ENCODE assay signal across 9 mouse cellular contexts in the genomic region with DNA sequence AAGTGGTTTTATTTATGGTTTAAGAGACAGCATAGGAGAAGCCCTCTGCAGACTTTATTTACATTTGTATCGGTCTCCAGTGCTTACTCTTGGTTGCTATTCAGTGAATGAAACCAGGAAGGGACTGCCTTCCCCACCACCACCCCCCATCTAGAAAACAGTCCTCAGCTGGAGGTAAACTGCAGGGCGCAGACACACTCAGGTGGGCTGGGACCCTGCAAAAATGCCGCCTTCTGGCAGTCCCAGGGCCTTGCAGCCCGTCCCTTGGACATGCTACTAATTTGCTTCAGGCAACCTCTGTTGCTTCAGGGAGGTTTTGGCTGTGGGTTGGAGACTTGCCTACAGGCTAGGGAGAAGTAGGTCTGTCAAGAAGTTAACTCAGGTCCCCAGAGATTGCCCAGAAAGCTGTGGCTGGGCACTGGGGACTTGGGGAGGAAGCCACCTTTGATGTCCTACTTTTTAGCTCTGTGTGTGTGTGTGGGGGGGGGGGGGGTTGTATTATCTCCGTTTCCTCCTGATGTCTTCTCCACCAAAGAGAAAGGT. TPM values are rescaled to one million over a fixed set of nuclear protein-coding genes. Genes with fewer than 3 reads are reported as not detected.
DNase-seq lines count a peak whose midpoint lies in the region; ATAC-seq and TF ChIP-seq lines count a peak whose summit lies in the region.
"Had no signal": no experiment of that assay in that cellular context is flagged by ENCODE, and none has a peak within 500 bp of the region (broad histone marks: within the 10 kb centered on the region; RNA-seq: fewer than 3 reads in every experiment).

No protein-coding gene starts in this region.

- no peak overlapping the region for H3K4me2 ChIP-seq in forebrain, embryonic 11.5 days (ENCODE audit: low read depth, low read length, severe bottlenecking)
- H3K4me2 ChIP-seq in limb, embryonic 15.5 days = peak overlapping the region; percentile 33

- no peaks in the 10 kb centered on the region for H3K27me3 ChIP-seq in forebrain, embryonic 11.5 days (ENCODE audit: control insufficient read depth, insufficient read depth, low read length)
- no peaks in the 10 kb centered on the region for H3K27me3 ChIP-seq in limb, embryonic 15.5 days

- ATAC-seq in forebrain, embryonic 11.5 days (replicated peaks; ENCODE audit: low FRiP score) = no peak
- no peak for ATAC-seq in limb, embryonic 15.5 days (ENCODE audit: insufficient number of reproducible peaks, low FRiP score, low TSS enrichment, low read depth)

- H3K4me1 ChIP-seq in forebrain, embryonic 11.5 days (replicated peaks; ENCODE audit: control insufficient read depth, insufficient read depth, low read length) = peaks cover 36% of the 10 kb centered on the region
- H3K4me1 ChIP-seq in limb, embryonic 15.5 days = peaks cover 79% of the 10 kb centered on the region

- H3K36me3 ChIP-seq in forebrain, embryonic 11.5 days (ENCODE audit: control insufficient read depth, insufficient read depth, low read length) = no peaks in the 10 kb centered on the region
- peaks cover 4% of the 10 kb centered on the region; the same call in 1 of the 2 replicates for H3K36me3 ChIP-seq in limb, embryonic 15.5 days

- DNase-seq in gastrocnemius, adult 2 months = peak; percentile 22
- DNase-seq in gastrocnemius, adult 18-20 months (ENCODE audit: low spot score) = no peak
- DNase-seq in 3134 (ENCODE audit: extremely low read depth, insufficient read length, low spot score) (peak; percentile 47), MN1 (ENCODE audit: low spot score) (no peak)
- no peak for DNase-seq in forebrain, embryonic 11.5 days (ENCODE audit: low spot score)
- DNase-seq in adrenal gland, adult 8-10 months = no peak
- no peak for DNase-seq in embryo, embryonic 10.5 days (ENCODE audit: low spot score)

- no peak for TF ChIP-seq CTCF in gastrocnemius, adult 2 months (IDR thresholded peaks at IDR 0.05)

- H3K4me3 ChIP-seq in gastrocnemius, adult 2 months = no peak overlapping the region
- no peak overlapping the region for H3K4me3 ChIP-seq in forebrain, embryonic 11.5 days (ENCODE audit: low read depth, low read length)
- H3K4me3 ChIP-seq in limb, embryonic 15.5 days = no peak overlapping the region

- H3K9me3 ChIP-seq in forebrain, embryonic 11.5 days (ENCODE audit: control insufficient read depth, low read length) = no peaks in the 10 kb centered on the region
- H3K9me3 ChIP-seq in limb, embryonic 15.5 days = no peaks in the 10 kb centered on the region

- no peak overlapping the region; the same call in 1 of the 2 replicates for H3K9ac ChIP-seq in forebrain, embryonic 11.5 days (ENCODE audit: low read length)
- no peak overlapping the region for H3K9ac ChIP-seq in limb, embryonic 15.5 days

- intact Hi-C loops in gastrocnemius, adult 2 months (cut with DNase I) = loop anchor here (10.0 kb wide), 2 partner anchors 110 to 200 kb away; no protein-coding TSS in a partner anchor

- H3K27ac ChIP-seq in gastrocnemius, adult 2 months = 0 out of 2 replicates have a peak overlapping the region, but pooled peaks have one; percentile 10
- H3K27ac ChIP-seq in forebrain, embryonic 11.5 days (ENCODE audit: low read depth, low read length) = peak overlapping the region; percentile 57; the same call in 1 of the 2 replicates
- peak overlapping the region; percentile 89 for H3K27ac ChIP-seq in limb, embryonic 15.5 days

- 33% methylated on average over 5 of the region's 5 CpGs for WGBS in forebrain, embryonic 11.5 days
- 23% methylated on average over 5 of the region's 5 CpGs for WGBS in limb, embryonic 15.5 days

RNA-seq across cellular contexts. Expression of a gene that starts 2.9 kb away (rescaled TPM):
- 10 to 100 TPM; 10.2 to 12.4 TPM for total RNA-seq in gastrocnemius, adult 2 months (2021)
- total RNA-seq in gastrocnemius, adult 18-20 months (2021) = 10 to 100 TPM; 12.9 to 13.2 TPM
- 23.3 and 25.2 TPM in 2 replicates for polyA plus RNA-seq in forebrain, embryonic 11.5 days (2014; fragmentation: Nextera tagmentation; extraction: Ambion mirVana)
- polyA plus RNA-seq in limb, embryonic 15.5 days (2015; fragmentation: Nextera tagmentation; extraction: Ambion mirVana) = 43.9 and 51.7 TPM in 2 replicates
- total RNA-seq in adrenal gland, adult 8-10 months (2022) = 10 to 100 TPM; 21.3 to 36.8 (median 30.8) TPM

RNA-seq across cellular contexts. Expression of a gene that starts 17.1 kb away (rescaled TPM):
- total RNA-seq in gastrocnemius, adult 2 months (2021) = under 1 TPM in 1 of 2 experiments, not detected in 1; 0.11 TPM
- under 1 TPM; 0.09 to 0.26 TPM for total RNA-seq in gastrocnemius, adult 18-20 months (2021)
- 52.8 and 54.7 TPM in 2 replicates for polyA plus RNA-seq in forebrain, embryonic 11.5 days (2014; fragmentation: Nextera tagmentation; extraction: Ambion mirVana)
- polyA plus RNA-seq in limb, embryonic 15.5 days (2015; fragmentation: Nextera tagmentation; extraction: Ambion mirVana) = 23.2 and 24.1 TPM in 2 replicates
- under 1 TPM; 0.20 to 0.95 (median 0.72) TPM for total RNA-seq in adrenal gland, adult 8-10 months (2022)

RNA-seq across cellular contexts. Expression of a gene that starts 58.1 kb away (rescaled TPM):
- total RNA-seq in gastrocnemius, adult 2 months (2021) = not detected
- total RNA-seq in gastrocnemius, adult 18-20 months (2021) = not detected
- 0.23 TPM in 1 of 2 replicates, not detected in the other for polyA plus RNA-seq in forebrain, embryonic 11.5 days (2014; fragmentation: Nextera tagmentation; extraction: Ambion mirVana)
- polyA plus RNA-seq in limb, embryonic 15.5 days (2015; fragmentation: Nextera tagmentation; extraction: Ambion mirVana) = 0.49 and 0.86 TPM in 2 replicates
- not detected for total RNA-seq in adrenal gland, adult 8-10 months (2022)
- polyA plus RNA-seq: C2C12 had no signal

Comparison
In these comparisons a context has a peak if more than half of its experiments do, and no peak if none do; other contexts are left out.
1. DNase-seq: peak in gastrocnemius, adult 2 months (single experiment) and 3134 (single experiment); none in gastrocnemius, adult 18-20 months (single experiment), forebrain, embryonic 11.5 days (single experiment), MN1 (single experiment), adrenal gland, adult 8-10 months (single experiment) and embryo, embryonic 10.5 days (single experiment).
2. H3K27ac ChIP-seq: peak in every context shown above with its lines; median percentile 89 in limb, embryonic 15.5 days; 57 in forebrain, embryonic 11.5 days; 10 in gastrocnemius, adult 2 months.